Mouse (Mus musculus): ENCODE measurements at regions not wholly inside any gene's neighbourhood (a gene's known extent, or its start where the extent isn't known, plus 50 kb on each side); places are given as distances from the start of the nearest gene placed in this dataset.
"Not testable (repeated sequence)": the region's sequence is repeated elsewhere in the genome, so short reads cannot be mapped to it uniquely, and the experiment has no call there.

DNA sequence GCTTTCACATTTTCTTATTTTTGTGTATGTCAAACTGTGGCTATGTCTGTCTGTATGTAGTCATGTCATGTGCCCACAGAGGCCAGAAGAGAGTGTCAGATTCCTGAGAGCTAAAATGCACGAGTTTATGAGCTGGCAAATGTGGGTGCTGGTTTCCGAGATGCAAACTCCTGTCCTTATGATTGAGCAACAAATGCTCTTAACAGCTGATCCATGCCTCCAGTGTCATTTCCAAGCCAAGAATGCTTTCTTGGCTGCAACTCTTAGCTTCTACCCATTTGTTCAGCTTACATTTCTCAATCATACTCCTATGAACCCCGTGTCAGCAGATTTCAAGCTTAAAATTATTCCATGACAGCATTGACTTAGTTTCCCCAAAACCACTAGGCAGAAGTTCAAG is 3601.5 kb downstream of the 9330182O14Rik start:
- WGBS = 83% methylated on average over 3 of the region's 3 CpGs
- H3K4me1 ChIP-seq (ENCODE audit: control insufficient read depth, insufficient read depth, low read length) = no peaks in the 10 kb centered on the region
- no peaks in the 10 kb centered on the region for H3K9me3 ChIP-seq (replicated peaks; ENCODE audit: control insufficient read depth, low read length, poor library complexity, severe bottlenecking)
- H3K36me3 ChIP-seq (ENCODE audit: control insufficient read depth, insufficient read depth, low read length) = no peaks in the 10 kb centered on the region
- H3K4me3 ChIP-seq (ENCODE audit: low read depth, low read length) = no peak overlapping the region
- no peak for ATAC-seq
- H3K9ac ChIP-seq (ENCODE audit: low read depth, low read length) = no peak overlapping the region
- no peaks in the 10 kb centered on the region for H3K27me3 ChIP-seq (ENCODE audit: control insufficient read depth, insufficient read depth, low read depth, low read length)
- H3K27ac ChIP-seq (ENCODE audit: low read length) = no peak overlapping the region
- no peak overlapping the region for H3K4me2 ChIP-seq (ENCODE audit: low read length)

DNA sequence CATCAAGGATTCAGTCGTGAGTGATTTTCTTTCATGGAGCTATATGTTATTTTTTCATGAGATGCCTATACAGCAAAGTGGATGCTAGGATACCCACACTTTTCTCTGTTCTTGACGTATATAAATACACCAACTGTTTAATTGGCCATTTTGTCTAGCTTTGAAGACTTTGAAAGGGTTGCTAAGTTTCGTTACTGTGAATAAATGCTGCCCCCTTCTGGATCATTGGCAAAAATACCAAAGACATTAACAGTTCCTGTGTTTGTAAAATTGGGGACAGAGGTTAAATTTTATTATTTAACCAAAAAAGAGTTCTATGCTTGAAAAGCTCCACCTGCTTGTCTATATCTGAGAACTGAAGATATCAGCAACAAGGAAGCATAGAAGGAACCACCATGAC is 3624.1 kb downstream of the 9330182O14Rik start:
- no peak for ATAC-seq
- H3K9ac ChIP-seq (ENCODE audit: low read depth, low read length) = no peak overlapping the region
- H3K27me3 ChIP-seq (ENCODE audit: control insufficient read depth, insufficient read depth, low read depth, low read length) = no peaks in the 10 kb centered on the region
- H3K27ac ChIP-seq (ENCODE audit: low read length) = no peak overlapping the region
- no peaks in the 10 kb centered on the region for H3K9me3 ChIP-seq (replicated peaks; ENCODE audit: control insufficient read depth, low read length, poor library complexity, severe bottlenecking)
- H3K4me1 ChIP-seq (ENCODE audit: control insufficient read depth, insufficient read depth, low read length) = no peaks in the 10 kb centered on the region
- whole genome bisulfite sequencing = 23% methylated on average over 3 of the region's 3 CpGs
- H3K4me2 ChIP-seq (ENCODE audit: low read length) = no peak overlapping the region
- H3K4me3 ChIP-seq (ENCODE audit: low read depth, low read length) = no peak overlapping the region
- no peaks in the 10 kb centered on the region for H3K36me3 ChIP-seq (ENCODE audit: control insufficient read depth, insufficient read depth, low read length)

DNA sequence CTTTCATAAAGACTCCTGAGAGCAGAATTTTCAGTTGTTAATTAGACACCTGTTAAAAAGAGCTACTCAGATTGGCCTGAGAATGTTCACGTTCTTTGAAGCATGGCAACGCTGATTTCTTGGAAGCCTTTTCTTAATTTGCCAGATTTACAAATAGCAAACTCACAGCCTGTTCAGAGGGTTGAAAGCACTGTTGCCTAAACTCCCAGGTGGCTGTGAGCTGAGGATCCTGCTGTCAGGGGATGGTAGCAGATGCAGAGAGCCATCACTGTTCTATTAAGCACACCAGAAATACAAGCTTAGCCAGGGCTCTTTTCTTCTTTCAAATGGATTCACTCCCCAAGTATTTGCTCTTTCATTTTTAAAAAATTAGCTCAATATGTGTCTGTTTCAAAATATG is 3630.4 kb downstream of the 9330182O14Rik start:
- Histone ChIP-seq H3K4me3 (ENCODE audit: low read depth, low read length) (no peak overlapping the region), H3K9ac (ENCODE audit: low read depth, low read length) (no peak overlapping the region), H3K4me1 (ENCODE audit: control insufficient read depth, insufficient read depth, low read length) (no peaks in the 10 kb centered on the region), H3K27ac (ENCODE audit: low read length) (no peak overlapping the region), H3K9me3 (replicated peaks; ENCODE audit: control insufficient read depth, low read length, poor library complexity, severe bottlenecking) (no peaks in the 10 kb centered on the region), H3K36me3 (ENCODE audit: control insufficient read depth, insufficient read depth, low read length) (no peaks in the 10 kb centered on the region), H3K4me2 (ENCODE audit: low read length) (no peak overlapping the region), H3K27me3 (ENCODE audit: control insufficient read depth, insufficient read depth, low read depth, low read length) (no peaks in the 10 kb centered on the region)
- no peak for ATAC-seq
- WGBS = 77% methylated on average over 2 of the region's 2 CpGs

DNA sequence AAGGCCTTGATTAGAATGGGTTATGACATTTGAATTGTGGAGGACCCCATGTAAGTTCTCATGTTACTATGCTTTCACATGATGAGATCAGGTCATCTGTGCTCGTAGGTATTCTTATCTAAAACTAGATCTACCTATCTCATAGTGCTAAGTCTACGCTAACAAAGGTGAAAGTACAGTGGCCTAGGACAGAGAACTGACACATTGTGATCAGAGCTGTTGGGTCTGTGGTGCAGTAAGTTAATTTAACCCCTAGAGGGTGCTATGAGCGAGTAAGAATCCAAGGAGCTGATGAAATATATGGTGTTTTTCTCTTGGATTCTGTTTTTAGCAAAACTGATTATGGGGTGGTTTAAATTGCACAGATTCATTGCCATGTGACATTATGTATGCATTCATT is 3638.6 kb downstream of the 9330182O14Rik start:
- H3K4me3 ChIP-seq (ENCODE audit: low read depth, low read length) = no peak overlapping the region
- H3K4me1 ChIP-seq (ENCODE audit: control insufficient read depth, insufficient read depth, low read length) = no peaks in the 10 kb centered on the region
- no peak overlapping the region for H3K27ac ChIP-seq (ENCODE audit: low read length)
- no peaks in the 10 kb centered on the region for H3K36me3 ChIP-seq (ENCODE audit: control insufficient read depth, insufficient read depth, low read length)
- no peaks in the 10 kb centered on the region for H3K9me3 ChIP-seq (replicated peaks; ENCODE audit: control insufficient read depth, low read length, poor library complexity, severe bottlenecking)
- no peak overlapping the region for H3K4me2 ChIP-seq (ENCODE audit: low read length)
- 30% methylated on average over 3 of the region's 3 CpGs for WGBS
- ATAC-seq = no peak
- no peaks in the 10 kb centered on the region for H3K27me3 ChIP-seq (ENCODE audit: control insufficient read depth, insufficient read depth, low read depth, low read length)
- H3K9ac ChIP-seq (ENCODE audit: low read depth, low read length) = no peak overlapping the region

DNA sequence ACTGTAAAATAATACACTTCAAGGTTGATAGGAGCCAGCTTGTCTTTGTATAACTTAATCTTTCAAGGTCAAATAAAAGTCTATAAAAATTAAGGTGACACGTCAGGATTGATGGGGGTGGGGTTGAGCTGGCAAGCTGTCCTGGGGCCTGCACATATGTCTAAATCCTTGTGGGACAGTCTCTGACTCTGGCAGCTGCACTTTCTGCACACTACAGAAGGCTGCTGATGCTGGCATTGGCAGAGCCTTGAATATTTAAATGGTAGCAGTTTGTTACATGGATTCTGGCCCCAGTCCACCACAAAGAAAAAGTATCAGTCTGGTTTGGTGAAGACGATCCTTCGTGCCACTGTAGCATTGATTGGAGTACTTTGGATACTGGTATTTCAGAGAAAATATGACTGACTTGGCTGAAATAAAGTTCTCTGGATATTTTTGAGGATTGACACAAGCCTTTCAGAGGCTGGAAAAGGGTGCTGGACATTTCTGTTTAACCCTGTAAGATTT is 3648.0 kb downstream of the 9330182O14Rik start:
- H3K27me3 ChIP-seq (ENCODE audit: control insufficient read depth, insufficient read depth, low read depth, low read length); H3K9ac ChIP-seq (ENCODE audit: low read depth, low read length); ATAC-seq; H3K4me3 ChIP-seq (ENCODE audit: low read depth, low read length); H3K4me1 ChIP-seq (ENCODE audit: control insufficient read depth, insufficient read depth, low read length); H3K27ac ChIP-seq (ENCODE audit: low read length); H3K9me3 ChIP-seq (replicated peaks; ENCODE audit: control insufficient read depth, low read length, poor library complexity, severe bottlenecking); H3K36me3 ChIP-seq (ENCODE audit: control insufficient read depth, insufficient read depth, low read length); H3K4me2 ChIP-seq (ENCODE audit: low read length): not testable (repeated sequence)
- 81% methylated on average over 3 of the region's 3 CpGs for WGBS

DNA sequence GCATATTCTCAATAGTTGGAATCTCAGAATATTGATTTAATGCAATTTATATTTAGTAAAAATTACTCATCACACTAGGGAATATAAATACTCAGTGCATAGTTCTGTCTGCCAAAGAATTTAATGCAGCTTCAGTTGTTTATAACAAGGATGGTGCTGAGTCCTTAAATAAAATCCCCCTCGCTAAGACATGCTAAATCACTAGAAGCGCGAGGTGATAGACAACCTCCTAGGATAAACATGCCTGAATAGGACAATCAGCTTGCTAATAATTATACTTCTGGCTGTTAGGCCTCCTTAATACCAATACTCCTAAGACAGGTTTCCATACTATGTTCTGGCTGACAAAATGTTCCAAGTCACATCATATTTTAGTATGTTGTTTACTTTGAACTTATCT is 3650.0 kb downstream of the 9330182O14Rik start:
- Histone ChIP-seq H3K27ac (ENCODE audit: low read length) (no peak overlapping the region), H3K4me1 (ENCODE audit: control insufficient read depth, insufficient read depth, low read length) (no peaks in the 10 kb centered on the region), H3K9ac (ENCODE audit: low read depth, low read length) (no peak overlapping the region), H3K36me3 (ENCODE audit: control insufficient read depth, insufficient read depth, low read length) (no peaks in the 10 kb centered on the region), H3K9me3 (replicated peaks; ENCODE audit: control insufficient read depth, low read length, poor library complexity, severe bottlenecking) (no peaks in the 10 kb centered on the region), H3K4me2 (ENCODE audit: low read length) (no peak overlapping the region), H3K27me3 (ENCODE audit: control insufficient read depth, insufficient read depth, low read depth, low read length) (no peaks in the 10 kb centered on the region), H3K4me3 (ENCODE audit: low read depth, low read length) (no peak overlapping the region)
- 88% methylated on average over 3 of the region's 3 CpGs for WGBS
- no peak for ATAC-seq

DNA sequence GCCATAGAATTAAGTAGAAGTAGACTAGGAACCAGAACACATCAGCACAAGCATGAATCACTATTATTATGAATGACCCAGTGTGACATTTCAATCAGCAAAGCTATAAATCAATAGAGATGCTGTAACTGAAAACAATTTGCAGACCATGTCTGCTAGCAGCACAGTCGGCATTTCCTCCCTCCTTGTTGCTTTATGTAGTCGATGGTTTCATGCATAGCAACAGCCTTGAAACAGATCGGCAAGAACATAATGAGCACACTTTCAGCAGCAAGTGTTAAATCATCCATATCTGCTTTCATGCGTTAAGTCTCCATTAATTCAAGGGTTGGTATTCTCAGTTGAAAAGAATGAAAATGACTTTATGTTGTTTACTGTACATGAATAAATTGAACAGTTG is 3669.2 kb downstream of the 9330182O14Rik start:
- WGBS = 27% methylated on average over 4 of the region's 4 CpGs
- H3K4me1 ChIP-seq (ENCODE audit: control insufficient read depth, insufficient read depth, low read length) = no peaks in the 10 kb centered on the region
- peak; percentile 75; the same call in 1 of the 2 replicates for ATAC-seq
- H3K9ac ChIP-seq (ENCODE audit: low read depth, low read length) = no peak overlapping the region
- H3K4me2 ChIP-seq (ENCODE audit: low read length) = no peak overlapping the region
- no peak overlapping the region for H3K4me3 ChIP-seq (ENCODE audit: low read depth, low read length)
- no peaks in the 10 kb centered on the region for H3K9me3 ChIP-seq (replicated peaks; ENCODE audit: control insufficient read depth, low read length, poor library complexity, severe bottlenecking)
- H3K27ac ChIP-seq (ENCODE audit: low read length) = no peak overlapping the region
- no peaks in the 10 kb centered on the region for H3K36me3 ChIP-seq (ENCODE audit: control insufficient read depth, insufficient read depth, low read length)
- no peaks in the 10 kb centered on the region for H3K27me3 ChIP-seq (ENCODE audit: control insufficient read depth, insufficient read depth, low read depth, low read length)

All from midbrain, embryonic 16.5 days (tissue).